Mouse (Mus musculus) liver, postnatal 0 days (tissue): ENCODE data around the gene Foxn2.

Experiments
- CTCF ChIP-seq: sonication (generic); IDR thresholded peaks from 2 replicates; pipeline ENCODE4 v1.5.1; 2016; ENCODE audit warnings: antibody characterized with exemption, low read depth
- EP300 ChIP-seq: IDR thresholded peaks from 2 replicates; pipeline ENCODE4 v1.6.1; 2016; ENCODE audit warnings: antibody characterized with exemption, low read depth, mild to moderate bottlenecking

DNA sequence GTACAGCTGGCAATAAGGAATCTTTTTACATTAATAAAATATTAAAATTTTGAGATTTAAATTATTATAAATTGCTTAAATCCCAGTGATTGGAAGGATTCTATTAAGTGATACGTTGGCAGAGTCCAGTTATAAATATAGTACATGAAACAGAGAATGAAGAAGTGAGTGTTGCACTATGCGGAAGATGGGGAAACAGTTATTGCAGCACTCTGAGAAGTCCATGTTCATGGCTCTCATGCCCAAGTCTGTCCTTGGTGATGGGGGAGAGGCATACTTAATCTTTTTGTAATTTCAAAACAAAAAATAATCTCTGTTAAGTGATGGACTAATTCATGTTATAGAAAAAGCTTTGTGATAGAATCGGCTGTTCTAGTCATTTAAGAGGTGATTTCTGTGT lies 17.6 kb downstream of the Foxn2 start:
- no peak for TF ChIP-seq EP300
- TF ChIP-seq CTCF, result no peak
